Mouse (Mus musculus): ENCODE data around the gene Vldlr. TPM values are rescaled to one million over a fixed set of nuclear protein-coding genes. Genes with fewer than 3 reads are reported as not detected.
A peak's percentile ranks its signal among the peaks of the same experiment; 100 is the strongest.

Vldlr gene
- total RNA-seq (2021), result 10 to 100 TPM; 47.5 to 50.8 TPM
- long read RNA-seq, experiment 1, full-length matches to known transcripts, result 8 of 18 reads
- long read RNA-seq, experiment 1, partial matches to known transcripts, result 4 of 18 reads
- long read RNA-seq, experiment 1, other reads (novel, unspliced or antisense), result 6 of 18 reads
- long read RNA-seq, experiment 2, full-length matches to known transcripts, result 10 of 20 reads
- long read RNA-seq, experiment 2, partial matches to known transcripts, result 4 of 20 reads
- long read RNA-seq, experiment 2, other reads (novel, unspliced or antisense), result 6 of 20 reads

DNA sequence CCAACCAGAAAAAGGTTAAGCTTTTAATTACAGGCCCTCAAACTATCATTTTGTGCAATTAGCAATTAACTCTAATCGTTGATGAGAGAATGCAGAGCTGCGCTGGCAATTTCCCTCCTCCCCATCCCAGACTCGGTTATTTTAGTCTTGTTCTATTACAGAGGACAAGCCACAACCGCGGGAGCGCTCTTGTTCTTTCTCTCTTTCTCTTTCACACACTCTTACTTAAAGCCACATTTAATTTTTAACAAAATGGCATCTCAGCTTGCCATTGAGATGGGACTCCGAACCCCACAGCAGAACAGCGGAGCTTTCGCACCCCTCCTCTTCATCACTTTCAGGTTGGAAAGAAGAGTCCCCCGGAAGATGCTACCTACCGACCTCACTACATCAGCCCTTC, at the start of gene Vldlr:
Vldlr (plus strand) TSS at position 167 of the 400 bp plus-strand sequence.
- TF ChIP-seq CTCF (conservative IDR thresholded peaks at IDR 0.05), result no peak
- Histone ChIP-seq H3K4me3 (peak within 1 kb of the TSS; percentile 86), H3K27ac (peak within 1 kb of the TSS; percentile 99)
- DNase-seq (ENCODE audit: low spot score in 2 of 2), result peak in 1 of 2 experiments; percentile 32

- Histone ChIP-seq H3K4me3 (no peak overlapping the region), H3K27ac (no peak overlapping the region)
- TF ChIP-seq CTCF (conservative IDR thresholded peaks at IDR 0.05), result no peak
- DNase-seq (ENCODE audit: low spot score in 2 of 2), result no peak
Observed at GRCm38 (mm10) chr19:27167601-27168319, 48.5 kb upstream of the Vldlr start.

GRCm38 (mm10) chr19:27173836-27174235, 42.4 kb upstream of the Vldlr start:
- Histone ChIP-seq H3K27ac (no peak overlapping the region), H3K4me3 (no peak overlapping the region)
- DNase-seq (ENCODE audit: low spot score in 2 of 2), result no peak
- no peak for TF ChIP-seq CTCF (conservative IDR thresholded peaks at IDR 0.05)

- no peak for TF ChIP-seq CTCF (conservative IDR thresholded peaks at IDR 0.05)
- H3K27ac ChIP-seq, result no peak overlapping the region
- DNase-seq (ENCODE audit: low spot score in 2 of 2), result no peak
- H3K4me3 ChIP-seq, result no peak overlapping the region
Observed at GRCm38 (mm10) chr19:27175617-27176016, 40.7 kb upstream of the Vldlr start.

GRCm38 (mm10) chr19:27176558-27176957, 39.7 kb upstream of the Vldlr start:
- DNase-seq (ENCODE audit: low spot score in 2 of 2), result no peak
- TF ChIP-seq CTCF (conservative IDR thresholded peaks at IDR 0.05), result no peak
- Histone ChIP-seq H3K4me3 (no peak overlapping the region), H3K27ac (no peak overlapping the region)

DNA sequence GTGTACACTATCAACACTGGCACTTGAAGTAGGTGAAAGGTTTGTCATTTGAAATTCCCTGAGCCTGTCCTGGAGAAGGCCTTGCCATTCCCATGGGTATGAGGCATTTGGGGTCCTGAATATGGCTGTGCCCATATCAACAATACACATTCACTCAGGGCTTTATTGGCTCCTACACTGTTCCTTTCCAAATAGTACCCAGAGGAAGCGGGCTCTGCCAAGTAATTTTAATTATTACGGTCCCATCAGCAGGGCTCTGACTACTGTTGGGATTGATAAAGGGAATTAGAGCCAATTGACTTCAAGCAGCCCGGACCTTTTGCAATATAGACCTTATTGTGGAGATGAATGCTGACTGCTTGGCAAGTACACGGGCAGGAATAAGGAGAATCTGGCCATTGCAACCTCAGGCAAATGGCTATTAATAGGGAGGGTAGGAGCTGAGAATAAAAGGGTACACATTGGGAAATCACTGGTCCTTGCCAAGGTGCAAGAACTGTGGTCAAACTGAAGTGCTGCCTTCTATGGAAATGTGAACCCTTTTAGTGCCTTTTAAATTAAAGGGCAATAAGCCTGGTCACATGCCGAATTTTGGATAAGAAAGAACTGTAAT, 38.0 kb upstream of the Vldlr start:
- no peak overlapping the region for H3K27ac ChIP-seq
- TF ChIP-seq CTCF (conservative IDR thresholded peaks at IDR 0.05), result no peak
- H3K4me3 ChIP-seq, result no peak overlapping the region
- no peak for DNase-seq (ENCODE audit: low spot score in 2 of 2)

- peak overlapping the region; percentile 30; the same call in 1 of the 2 replicates for H3K4me3 ChIP-seq
- TF ChIP-seq CTCF (conservative IDR thresholded peaks at IDR 0.05), result no peak
- no peak overlapping the region for H3K27ac ChIP-seq
- DNase-seq (ENCODE audit: low spot score in 2 of 2), result peak in 1 of 2 experiments; percentile 11
Observed at GRCm38 (mm10) chr19:27180351-27181122, 35.7 kb upstream of the Vldlr start.

GRCm38 (mm10) chr19:27183511-27183910, 32.8 kb upstream of the Vldlr start:
- TF ChIP-seq CTCF (conservative IDR thresholded peaks at IDR 0.05), result no peak
- no peak overlapping the region for H3K27ac ChIP-seq
- no peak for DNase-seq (ENCODE audit: low spot score in 2 of 2)
- H3K4me3 ChIP-seq, result no peak overlapping the region

DNA sequence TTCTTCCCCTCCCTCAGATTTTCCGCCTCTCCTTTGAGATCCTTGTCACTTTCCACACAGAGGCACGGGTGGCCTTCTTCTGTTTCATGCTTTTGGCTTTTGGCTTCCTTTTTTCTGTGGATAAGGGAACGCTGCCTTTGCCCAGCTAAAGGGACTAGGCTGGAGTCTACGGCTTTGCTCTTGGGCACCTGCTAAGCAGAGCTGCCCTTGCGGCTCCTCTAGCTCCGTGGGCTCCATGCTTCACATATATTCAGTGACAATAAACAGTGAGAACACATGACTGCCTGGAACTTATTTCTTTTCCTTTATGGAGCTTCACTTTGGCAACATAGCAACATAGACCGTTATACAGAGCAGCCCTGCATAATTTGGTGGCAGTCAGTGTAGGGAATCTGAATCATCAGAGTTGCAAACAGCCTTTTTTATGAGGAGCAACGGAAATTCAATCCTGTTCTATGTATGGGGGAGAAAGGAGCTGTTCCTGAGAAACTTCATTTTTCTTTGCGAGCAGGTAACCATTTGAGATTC, 12.5 kb upstream of the Vldlr start:
- Histone ChIP-seq H3K4me3 (no peak overlapping the region), H3K27ac (no peak overlapping the region)
- TF ChIP-seq CTCF (conservative IDR thresholded peaks at IDR 0.05), result no peak
- DNase-seq (ENCODE audit: low spot score in 2 of 2), result no peak

- Histone ChIP-seq H3K27ac (no peak overlapping the region), H3K4me3 (no peak overlapping the region)
- no peak for TF ChIP-seq CTCF (conservative IDR thresholded peaks at IDR 0.05)
- DNase-seq (ENCODE audit: low spot score in 2 of 2), result no peak
Observed at GRCm38 (mm10) chr19:27210991-27211390, 5.3 kb upstream of the Vldlr start.

- DNase-seq (ENCODE audit: low spot score in 2 of 2), result no peak
- no peak for TF ChIP-seq CTCF (conservative IDR thresholded peaks at IDR 0.05)
- Histone ChIP-seq H3K27ac (no peak overlapping the region), H3K4me3 (peak overlapping the region; percentile 86; the same call in 1 of the 2 replicates)
Observed at GRCm38 (mm10) chr19:27215596-27215995, 688 bp upstream of the Vldlr start.

DNA sequence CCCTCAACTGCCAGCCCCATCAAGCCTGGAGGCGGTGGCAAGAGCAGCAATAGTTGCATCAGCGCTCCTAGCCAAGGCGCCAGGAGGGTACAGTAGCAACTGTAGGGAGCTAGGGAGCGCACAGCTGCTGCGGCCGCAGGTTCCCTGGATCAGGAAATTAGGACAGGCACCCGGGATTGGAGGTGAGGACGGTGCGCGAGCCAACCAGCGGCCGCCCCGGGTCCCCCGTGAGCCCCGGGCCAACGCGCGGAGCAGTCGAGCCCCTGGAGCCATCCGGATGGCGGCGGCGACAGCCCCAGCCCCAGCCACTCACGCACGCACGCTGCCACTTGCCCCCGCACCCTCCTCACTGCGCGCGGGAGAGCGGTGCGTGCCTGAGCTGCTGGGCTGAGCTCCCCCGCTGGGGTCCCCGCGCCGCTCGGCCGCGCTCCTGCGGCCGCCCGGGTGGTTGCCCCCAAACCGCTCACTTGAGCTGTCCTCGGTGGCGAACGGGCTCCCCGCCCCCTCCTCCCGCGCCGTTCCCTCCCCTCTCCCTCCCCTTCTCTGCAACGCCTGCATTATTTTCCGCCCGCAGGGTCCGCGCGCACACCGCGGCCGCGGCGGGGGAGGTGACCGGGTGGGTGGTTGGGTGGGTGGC, 601 bp downstream of the Vldlr start:
- H3K4me3 ChIP-seq, result peak overlapping the region; percentile 86
- peak; percentile 58 for TF ChIP-seq CTCF (conservative IDR thresholded peaks at IDR 0.05)
- DNase-seq (ENCODE audit: low spot score in 2 of 2), result peak; percentile 48 to 49

More for the DNA sequence above, 601 bp downstream of the Vldlr start:
- peak overlapping the region; percentile 99 for H3K27ac ChIP-seq

Data from layer of hippocampus, adult 2 months (tissue).